Mouse (Mus musculus): ENCODE measurements around the gene Rsc1a1.

Rsc1a1 gene

GRCm38 (mm10) chr4:141685499-141685898, at the start of gene Rsc1a1:
Gene Rsc1a1, minus strand, starts transcription at chr4:141685599.
- no peak for DNase-seq

GRCm38 (mm10) chr4:141735206-141735560, 49.8 kb upstream of the Rsc1a1 start:
- DNase-seq, result no peak

- peak; percentile 90 for DNase-seq
Observed at GRCm38 (mm10) chr4:141734446-141735205, 49.2 kb upstream of the Rsc1a1 start.

GRCm38 (mm10) chr4:141731766-141732165, 46.4 kb upstream of the Rsc1a1 start:
- DNase-seq, result no peak

- DNase-seq, result no peak
Observed at GRCm38 (mm10) chr4:141730401-141730800, 45.0 kb upstream of the Rsc1a1 start.

- no peak for DNase-seq
Observed at GRCm38 (mm10) chr4:141729266-141729665, 43.9 kb upstream of the Rsc1a1 start.

GRCm38 (mm10) chr4:141725738-141726137, 40.3 kb upstream of the Rsc1a1 start:
- no peak for DNase-seq

GRCm38 (mm10) chr4:141725277-141725676, 39.9 kb upstream of the Rsc1a1 start:
- DNase-seq, result no peak

- DNase-seq, result no peak
Observed at GRCm38 (mm10) chr4:141724594-141724993, 39.2 kb upstream of the Rsc1a1 start.

- no peak for DNase-seq
Observed at GRCm38 (mm10) chr4:141723673-141724068, 38.3 kb upstream of the Rsc1a1 start.

- peak; percentile 93 for DNase-seq
Observed at GRCm38 (mm10) chr4:141722731-141723672, 37.6 kb upstream of the Rsc1a1 start, which contains the start of gene Ddi2. Gene Ddi2, minus strand, starts transcription at chr4:141723419.

- no peak for DNase-seq
Observed at GRCm38 (mm10) chr4:141721961-141722360, 36.6 kb upstream of the Rsc1a1 start.

- DNase-seq, result no peak
Observed at GRCm38 (mm10) chr4:141720761-141721523, 35.5 kb upstream of the Rsc1a1 start.

- no peak for DNase-seq
Observed at GRCm38 (mm10) chr4:141719304-141719703, 33.9 kb upstream of the Rsc1a1 start.

GRCm38 (mm10) chr4:141717633-141718032, 32.2 kb upstream of the Rsc1a1 start:
- DNase-seq, result no peak

GRCm38 (mm10) chr4:141715027-141715426, 29.6 kb upstream of the Rsc1a1 start:
- no peak for DNase-seq

GRCm38 (mm10) chr4:141713598-141714142, 28.3 kb upstream of the Rsc1a1 start:
- no peak for DNase-seq

GRCm38 (mm10) chr4:141711250-141711649, 25.9 kb upstream of the Rsc1a1 start:
- DNase-seq, result no peak

- no peak for DNase-seq
Observed at GRCm38 (mm10) chr4:141708971-141709370, 23.6 kb upstream of the Rsc1a1 start.

GRCm38 (mm10) chr4:141708005-141708404, 22.6 kb upstream of the Rsc1a1 start:
- no peak for DNase-seq

- DNase-seq, result no peak
Observed at GRCm38 (mm10) chr4:141705331-141705730, 19.9 kb upstream of the Rsc1a1 start.

- no peak for DNase-seq
Observed at GRCm38 (mm10) chr4:141704625-141705024, 19.2 kb upstream of the Rsc1a1 start.

- DNase-seq, result no peak
Observed at GRCm38 (mm10) chr4:141694719-141695118, 9.3 kb upstream of the Rsc1a1 start.

All from thymus, postnatal 25 days (tissue).